Mouse (Mus musculus) spleen, adult 2 months (tissue): ENCODE data around the gene Rcor3. TPM values are rescaled to one million over a fixed set of nuclear protein-coding genes. Genes with fewer than 3 reads are reported as not detected.

Experiments used
- DNase-seq, 2 experiments: peaks; one replicate each; pipeline versions ENCODE4 v3.0.0 to v3.0.0-alpha.2; 2012 to 2021; ENCODE audit warnings: low spot score in 2 of 2, low read depth in 1 of 2
- H3K27ac ChIP-seq: fragments of 200-500 bp; 2 replicates; pipeline ENCODE4 v1.5.1; 2012; ENCODE audit warnings: low read length, inconsistent platforms; ENCODE audit not compliant: insufficient read depth
- H3K27me3 ChIP-seq: fragments of 200-500 bp; 2 replicates; pipeline ENCODE4 v1.6.1; 2012; ENCODE audit warnings: mild to moderate bottlenecking, moderate library complexity, low read length, inconsistent platforms; ENCODE audit not compliant: control insufficient read depth, insufficient read depth
- H3K36me3 ChIP-seq: fragments of 200-500 bp; 2 replicates; pipeline ENCODE4 v1.6.1; 2012; ENCODE audit warnings: mild to moderate bottlenecking, low read length, inconsistent platforms; ENCODE audit not compliant: control insufficient read depth, insufficient read depth
- H3K4me1 ChIP-seq: fragments of 200-500 bp; 2 replicates; pipeline ENCODE4 v1.6.1; 2011; ENCODE audit warnings: inconsistent platforms; ENCODE audit not compliant: control insufficient read depth, insufficient read depth, insufficient read length
- H3K4me3 ChIP-seq: fragments of 200-500 bp; 2 replicates; pipeline ENCODE4 v1.5.1; 2011; ENCODE audit warnings: mild to moderate bottlenecking, inconsistent platforms; ENCODE audit not compliant: insufficient read depth, insufficient read length; ENCODE audit errors: extremely low read depth
- CTCF ChIP-seq: fragments of 200-500 bp; IDR thresholded peaks from 2 replicates; pipeline ENCODE4 v1.5.1; 2011; ENCODE audit warnings: mild to moderate bottlenecking, inconsistent platforms; ENCODE audit not compliant: insufficient read depth, insufficient read length, insufficient replicate concordance; ENCODE audit errors: extremely low read depth
- POLR2A ChIP-seq: fragments of 200-500 bp; IDR thresholded peaks from 2 replicates; pipeline ENCODE4 v1.6.1; 2011; ENCODE audit warnings: low read depth, low read length, inconsistent platforms
- WGBS: fragments of 180-500 bp; shearing (Covaris S2); methylation state at CpG from one replicate; pipeline ENCODE4 v1.1.7; 2018; 5-methylcytosine and 5-hydroxymethylcytosine counted together
- polyA plus RNA-seq: library from polyadenylated mRNA; depleted of rRNA; stranded (reverse); fragments of >200 nt; gene quantifications from 2 replicates; pipeline ENCODE4 v1.2.3, GENCODE M21; 2012; rRNA removed

Gene Rcor3
- polyA plus RNA-seq, result 16.7 and 18.9 TPM in 2 replicates

GRCm38 (mm10) chr1:192137926-192138910, at the start of gene Rcor3:
Gene Rcor3, minus strand, starts transcription at chr1:192138062.
- H3K36me3 ChIP-seq, result no peaks in the 10 kb centered on the region
- H3K4me3 ChIP-seq, result peak within 1 kb of the TSS; percentile 93
- DNase-seq, result peak in 1 of 2 experiments; percentile 72
- H3K27ac ChIP-seq, result peak within 1 kb of the TSS; percentile 69
- peaks cover 3% of the 10 kb centered on the region; the same call in 1 of the 2 replicates for H3K4me1 ChIP-seq
- TF ChIP-seq POLR2A, result no peak; the same call in 1 of the 2 replicates
- 0 out of 2 replicates have a peak, but pooled peaks have one; percentile 9 for TF ChIP-seq CTCF
- WGBS, result 1% methylated on average over 52 of the region's 88 CpGs
- H3K27me3 ChIP-seq, result no peaks in the 10 kb centered on the region

- 87% methylated on average over 4 of the region's 4 CpGs for WGBS
- Histone ChIP-seq H3K27ac (no peak overlapping the region), H3K27me3 (no peaks in the 10 kb centered on the region), H3K4me3 (no peak overlapping the region), H3K36me3 (no peaks in the 10 kb centered on the region), H3K4me1 (no peaks in the 10 kb centered on the region)
- no peak for TF ChIP-seq POLR2A
- TF ChIP-seq CTCF, result no peak
- no peak for DNase-seq
Measured at GRCm38 (mm10) chr1:192181696-192182257, 43.9 kb upstream of the Rcor3 start.

- H3K36me3 ChIP-seq, result no peaks in the 10 kb centered on the region
- no peak overlapping the region for H3K4me3 ChIP-seq
- 74% methylated on average over 3 of the region's 3 CpGs for WGBS
- H3K27ac ChIP-seq, result no peak overlapping the region
- TF ChIP-seq CTCF, result no peak
- no peak for TF ChIP-seq POLR2A
- H3K4me1 ChIP-seq, result no peaks in the 10 kb centered on the region
- H3K27me3 ChIP-seq, result no peaks in the 10 kb centered on the region
- DNase-seq, result no peak
Measured at GRCm38 (mm10) chr1:192179877-192180276, 42.0 kb upstream of the Rcor3 start.

- H3K36me3 ChIP-seq, result no peaks in the 10 kb centered on the region
- peaks cover 2% of the 10 kb centered on the region; the same call in 1 of the 2 replicates for H3K4me1 ChIP-seq
- no peak overlapping the region for H3K27ac ChIP-seq
- TF ChIP-seq CTCF, result no peak
- TF ChIP-seq POLR2A, result no peak
- H3K4me3 ChIP-seq, result no peak overlapping the region
- 88% methylated on average over 3 of the region's 3 CpGs for WGBS
- no peak for DNase-seq
- no peaks in the 10 kb centered on the region for H3K27me3 ChIP-seq
Measured at GRCm38 (mm10) chr1:192171477-192171876, 33.6 kb upstream of the Rcor3 start.

GRCm38 (mm10) chr1:192151179-192151578, 13.3 kb upstream of the Rcor3 start:
- Histone ChIP-seq H3K4me1 (no peaks in the 10 kb centered on the region), H3K27ac (no peak overlapping the region), H3K4me3 (no peak overlapping the region), H3K36me3 (no peaks in the 10 kb centered on the region), H3K27me3 (no peaks in the 10 kb centered on the region)
- TF ChIP-seq CTCF (no peak), POLR2A (no peak)
- no peak for DNase-seq
- 23% methylated on average over 4 of the region's 4 CpGs for WGBS

- no peak for DNase-seq
- no peaks in the 10 kb centered on the region for H3K36me3 ChIP-seq
- H3K27ac ChIP-seq, result no peak overlapping the region
- WGBS, result 95% methylated on average over 2 of the region's 2 CpGs
- peaks cover 3% of the 10 kb centered on the region; the same call in 1 of the 2 replicates for H3K4me1 ChIP-seq
- no peaks in the 10 kb centered on the region for H3K27me3 ChIP-seq
- no peak overlapping the region for H3K4me3 ChIP-seq
- no peak for TF ChIP-seq POLR2A
- TF ChIP-seq CTCF, result no peak
Measured at GRCm38 (mm10) chr1:192140313-192140712, 2.5 kb upstream of the Rcor3 start.
